Mouse (Mus musculus) brown adipose tissue, adult 24 weeks (tissue): ENCODE data around the gene Map2k1. TPM values are rescaled to one million over a fixed set of nuclear protein-coding genes. Genes with fewer than 3 reads are reported as not detected.
"Not testable (repeated sequence)": the region's sequence is repeated elsewhere in the genome, so short reads cannot be mapped to it uniquely, and the experiment has no call there.

Source experiments
- H3K27ac ChIP-seq: fragments of 200-500 bp; replicated peaks from 2 replicates; pipeline ENCODE4 v1.5.1; 2012; ENCODE audit warnings: low read depth, mild to moderate bottlenecking, low read length
- H3K4me1 ChIP-seq: fragments of 200-500 bp; 2 replicates; pipeline ENCODE4 v1.6.1; 2012; ENCODE audit warnings: low read length, mixed read lengths; ENCODE audit not compliant: control insufficient read depth, insufficient read depth, insufficient read length
- H3K4me3 ChIP-seq: fragments of 200-500 bp; 2 replicates; pipeline ENCODE4 v1.5.1; 2012; ENCODE audit warnings: low read depth, mild to moderate bottlenecking, low read length, moderate library complexity; ENCODE audit not compliant: insufficient read depth
- polyA plus RNA-seq: library from polyadenylated mRNA; stranded (reverse); fragments of >200 nt; gene quantifications from 2 replicates; pipeline ENCODE4 v1.2.4, GENCODE M21; 2012; ENCODE audit not compliant: missing spikeins, insufficient read depth, insufficient read length

The Map2k1 gene
- polyA plus RNA-seq, 1 experiment: 33.1 TPM

GRCm38 (mm10) chr9:64207509-64208084, 45.8 kb downstream of the Map2k1 start:
- no peak overlapping the region for H3K4me3 ChIP-seq
- H3K4me1 ChIP-seq: no peaks in the 10 kb centered on the region
- H3K27ac ChIP-seq: no peak overlapping the region

GRCm38 (mm10) chr9:64202866-64203265, 50.6 kb downstream of the Map2k1 start:
- Histone ChIP-seq H3K27ac (no peak overlapping the region), H3K4me1 (no peaks in the 10 kb centered on the region), H3K4me3 (no peak overlapping the region)

- H3K4me3 ChIP-seq: no peak overlapping the region
- H3K4me1 ChIP-seq: no peaks in the 10 kb centered on the region
- H3K27ac ChIP-seq: no peak overlapping the region
These were observed 51.1 kb downstream of the Map2k1 start for GRCm38 (mm10) chr9:64202331-64202730.

DNA sequence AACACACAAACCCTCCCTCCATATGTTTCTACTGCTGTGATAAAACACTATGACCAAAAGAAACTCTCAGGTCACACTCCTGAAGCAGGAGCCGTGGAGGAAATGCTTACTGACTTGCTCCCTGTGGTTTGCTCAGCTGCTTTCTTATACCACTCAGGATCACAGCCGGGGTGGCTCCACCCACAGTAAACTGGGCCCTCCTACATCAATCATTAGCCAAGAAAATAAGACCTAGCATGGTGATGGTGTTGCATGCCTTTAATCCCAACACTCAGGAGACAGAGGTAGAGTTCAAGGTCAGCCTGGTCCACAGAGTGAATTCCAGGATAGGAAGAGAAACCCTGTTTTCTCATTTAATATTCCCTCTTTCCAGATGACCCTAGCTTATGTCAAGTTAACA, 53.5 kb downstream of the Map2k1 start:
- no peak overlapping the region for H3K4me3 ChIP-seq
- H3K27ac ChIP-seq: no peak overlapping the region
- H3K4me1 ChIP-seq: no peaks in the 10 kb centered on the region

- H3K4me1 ChIP-seq, H3K27ac ChIP-seq, H3K4me3 ChIP-seq: not testable (repeated sequence)
These were observed 54.5 kb downstream of the Map2k1 start for GRCm38 (mm10) chr9:64198763-64199418.

DNA sequence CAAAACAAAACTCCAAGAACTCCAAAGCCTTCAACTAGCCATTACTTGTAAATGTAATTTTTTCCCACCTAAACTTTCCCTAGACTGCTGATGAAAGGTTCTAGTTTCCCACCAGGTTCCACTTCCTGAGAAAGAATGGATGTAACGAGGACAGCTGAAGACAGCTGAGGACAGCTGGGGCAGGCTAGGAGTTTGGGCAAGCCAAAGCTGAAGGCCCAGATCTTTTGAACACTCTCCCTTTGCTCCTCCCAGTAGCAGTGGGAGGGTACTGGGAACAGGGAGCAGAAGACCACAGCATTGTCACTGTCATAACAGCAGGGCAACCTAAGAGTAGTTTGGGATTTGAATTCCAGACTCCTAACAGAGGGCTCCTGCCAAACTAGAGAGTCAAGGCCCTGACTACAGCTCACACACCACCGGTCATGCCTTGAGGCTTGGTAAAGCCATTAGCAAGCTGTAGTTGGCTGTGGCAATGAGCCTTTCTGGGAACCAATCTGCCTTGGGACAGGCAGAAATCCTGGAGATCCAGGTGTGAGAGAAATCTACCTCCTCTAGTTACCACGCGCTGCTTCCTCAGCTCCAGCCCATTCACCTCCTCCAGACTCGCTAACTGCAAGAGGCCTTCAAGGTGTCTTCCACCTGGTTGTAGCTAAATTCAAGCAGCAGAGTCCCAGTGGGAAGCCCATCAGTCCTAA, 55.2 kb downstream of the Map2k1 start:
- Histone ChIP-seq H3K4me3 (no peak overlapping the region), H3K27ac (no peak overlapping the region), H3K4me1 (no peaks in the 10 kb centered on the region)

- H3K4me3 ChIP-seq: no peak overlapping the region
These were observed 55.9 kb downstream of the Map2k1 start for GRCm38 (mm10) chr9:64197524-64197923.

DNA sequence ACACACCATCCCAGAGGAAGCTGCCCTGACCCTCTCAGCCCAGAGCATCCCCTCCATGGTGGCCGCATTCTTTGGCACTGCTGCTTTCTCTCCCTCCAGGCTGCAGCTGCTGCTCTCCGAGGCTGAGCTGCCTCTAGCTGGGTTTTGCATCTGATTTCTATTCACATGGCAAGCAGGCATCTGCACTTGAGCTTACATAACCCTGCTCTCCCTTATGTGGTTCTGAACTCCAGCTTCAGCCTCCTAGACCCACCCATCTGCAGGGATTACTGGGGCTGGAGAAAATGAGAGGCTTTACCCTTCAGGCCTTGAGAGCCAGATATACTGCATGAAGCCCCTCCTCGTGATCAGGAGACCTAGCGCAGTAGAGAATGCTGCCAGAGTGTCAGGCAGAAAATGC, 57.9 kb downstream of the Map2k1 start:
- Histone ChIP-seq H3K4me1 (no peaks in the 10 kb centered on the region), H3K4me3 (no peak overlapping the region), H3K27ac (no peak overlapping the region)

More at GRCm38 (mm10) chr9:64197524-64197923, 55.9 kb downstream of the Map2k1 start:
- no peaks in the 10 kb centered on the region for H3K4me1 ChIP-seq
- H3K27ac ChIP-seq: no peak overlapping the region

DNA sequence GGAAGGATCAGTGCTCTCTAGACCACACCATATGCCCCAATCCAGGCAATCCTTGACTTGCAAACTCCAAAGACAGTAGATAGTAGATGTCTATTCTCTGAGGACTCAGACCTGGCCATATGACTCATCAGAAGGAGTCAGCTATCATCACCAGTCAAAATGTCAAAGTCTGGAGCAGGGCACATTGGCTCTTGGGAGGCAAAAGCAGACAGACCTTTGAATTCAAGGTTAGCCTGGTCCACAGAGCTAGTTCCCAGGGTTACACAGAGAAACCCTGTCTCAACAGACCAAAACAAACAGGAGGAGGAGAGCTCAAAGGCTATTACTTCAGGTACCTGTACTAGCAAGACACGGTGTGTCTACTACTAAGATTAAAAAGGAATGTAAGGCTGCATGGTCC, 59.6 kb downstream of the Map2k1 start:
- H3K27ac ChIP-seq: no peak overlapping the region
- no peaks in the 10 kb centered on the region for H3K4me1 ChIP-seq
- no peak overlapping the region for H3K4me3 ChIP-seq

GRCm38 (mm10) chr9:64184166-64184840, 69.1 kb downstream of the Map2k1 start:
- H3K4me3 ChIP-seq: no peak overlapping the region
- H3K4me1 ChIP-seq: peaks cover 4% of the 10 kb centered on the region; the same call in 1 of the 2 replicates
- H3K27ac ChIP-seq: no peak overlapping the region

DNA sequence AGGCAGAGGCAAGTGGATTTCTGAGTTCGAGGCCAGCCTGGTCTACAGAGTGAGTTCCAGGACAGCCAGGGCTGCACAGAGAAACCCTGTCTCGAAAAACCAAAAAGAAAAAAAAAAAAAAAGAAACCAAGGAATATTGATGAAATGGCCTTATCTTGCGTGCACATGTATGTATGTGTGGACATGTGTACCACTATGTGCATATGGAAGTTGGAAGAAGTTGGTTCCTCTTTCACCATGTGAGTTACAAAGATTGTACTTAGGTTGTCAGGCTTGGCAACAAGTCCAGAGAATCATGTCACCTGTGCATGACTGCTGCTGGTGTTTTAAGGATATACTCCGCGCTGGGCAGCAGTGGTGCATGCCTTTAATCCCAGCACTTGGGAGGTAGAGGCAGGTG, 70.1 kb downstream of the Map2k1 start:
- H3K27ac ChIP-seq, H3K4me3 ChIP-seq: not testable (repeated sequence)

GRCm38 (mm10) chr9:64178974-64179646, 74.3 kb downstream of the Map2k1 start, which contains the start of gene Snapc5:
Gene Snapc5 (plus strand): TSS chr9:64179274.
- Histone ChIP-seq H3K4me3 (peak within 1 kb of the TSS; percentile 90), H3K27ac (peak within 1 kb of the TSS; percentile 80), H3K4me1 (peaks cover 4% of the 10 kb centered on the region; the same call in 1 of the 2 replicates)

More for the DNA sequence above, 70.1 kb downstream of the Map2k1 start:
- H3K4me1 ChIP-seq: not testable (repeated sequence)

DNA sequence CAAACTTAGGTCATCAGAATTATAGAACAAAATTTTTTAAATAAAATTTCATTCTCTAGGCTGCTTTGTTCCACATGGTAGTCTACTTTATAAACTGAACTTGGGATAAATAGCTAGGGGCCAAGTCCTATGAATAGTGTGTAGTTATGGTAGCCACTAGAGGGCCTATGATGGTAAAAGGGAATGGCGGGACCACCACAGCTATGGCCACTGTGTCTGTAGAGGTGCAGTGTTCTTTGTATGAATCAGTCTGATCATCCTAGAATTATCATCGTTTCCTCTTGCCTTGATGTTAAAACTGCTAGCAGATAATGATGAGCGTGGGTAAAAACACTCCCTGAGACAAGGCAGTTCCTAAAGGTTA, 74.8 kb downstream of the Map2k1 start:
- Histone ChIP-seq H3K27ac (peak overlapping the region; percentile 59; the same call in 1 of the 2 replicates), H3K4me1 (peaks cover 4% of the 10 kb centered on the region; the same call in 1 of the 2 replicates), H3K4me3 (no peak overlapping the region; the same call in 1 of the 2 replicates)

DNA sequence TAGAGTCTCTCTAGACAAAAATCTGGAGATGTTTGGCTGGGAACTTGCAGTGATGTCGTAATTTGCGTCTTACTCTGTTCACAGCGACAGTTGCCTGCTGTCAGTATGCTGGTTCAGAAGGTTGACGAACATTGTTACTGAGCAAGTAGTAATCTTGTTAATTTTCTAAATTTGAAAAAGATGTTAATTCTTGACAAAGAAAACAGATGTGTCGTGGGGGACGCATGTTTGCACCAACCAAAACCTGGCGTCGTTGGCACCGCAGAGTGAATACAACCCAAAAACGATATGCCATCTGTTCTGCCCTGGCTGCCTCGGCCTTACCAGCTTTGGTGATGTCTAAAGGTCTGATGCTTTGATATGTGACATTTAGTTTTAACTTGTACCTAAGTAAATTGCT, 78.1 kb downstream of the Map2k1 start:
- Histone ChIP-seq H3K4me3 (no peak overlapping the region), H3K27ac (no peak overlapping the region), H3K4me1 (peaks cover 4% of the 10 kb centered on the region; the same call in 1 of the 2 replicates)

DNA sequence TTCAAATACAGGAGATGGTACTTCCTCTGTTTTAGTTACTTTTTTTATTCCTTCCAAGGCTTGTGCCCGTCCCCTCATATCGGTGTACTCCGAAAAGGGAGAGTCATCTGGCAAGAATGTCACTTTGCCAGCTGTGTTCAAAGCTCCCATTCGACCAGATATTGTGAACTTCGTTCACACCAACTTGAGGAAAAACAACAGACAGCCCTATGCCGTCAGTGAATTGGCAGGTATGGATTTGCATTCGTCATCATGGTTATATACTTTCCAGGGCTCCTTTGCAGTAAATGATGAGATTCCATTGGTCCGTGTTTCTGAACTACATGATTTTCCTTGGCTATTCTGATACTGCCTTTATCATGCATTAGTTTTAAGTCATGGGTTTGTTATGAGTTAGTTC, 78.7 kb downstream of the Map2k1 start:
- Histone ChIP-seq H3K4me3 (peak overlapping the region; percentile 15; the same call in 1 of the 2 replicates), H3K4me1 (peaks cover under 1% of the 10 kb centered on the region; the same call in 1 of the 2 replicates), H3K27ac (no peak overlapping the region)
